Mouse (Mus musculus): ENCODE data around the gene Tacc2. TPM values are rescaled to one million over a fixed set of nuclear protein-coding genes. Genes with fewer than 3 reads are reported as not detected.
A peak's percentile ranks its signal among the peaks of the same experiment; 100 is the strongest.

Tacc2 gene
- polyA plus RNA-seq, 1 experiment from 2014 or later: 53.7 TPM

- Histone ChIP-seq H3K9ac (no peak overlapping the region), H3K4me2 (no peak overlapping the region), H3K4me3 (no peak overlapping the region), H3K27ac (ENCODE audit: poor library complexity, severe bottlenecking) (no peak overlapping the region), H3K36me3 (peaks cover 13% of the 10 kb centered on the region), H3K27me3 (replicated peaks) (no peaks in the 10 kb centered on the region), H3K9me3 (replicated peaks) (no peaks in the 10 kb centered on the region), H3K4me1 (replicated peaks) (peaks cover 67% of the 10 kb centered on the region)
- ATAC-seq (ENCODE audit: insufficient number of reproducible peaks, low FRiP score): no peak
- WGBS: 80% methylated on average over 2 of the region's 2 CpGs
Measured at GRCm38 (mm10) chr7:130705230-130705629, 128.0 kb downstream of the Tacc2 start.

GRCm38 (mm10) chr7:130708940-130709339 lies 131.7 kb downstream of the Tacc2 start:
- Histone ChIP-seq H3K4me1 (replicated peaks) (peaks cover 66% of the 10 kb centered on the region), H3K4me2 (no peak overlapping the region; the same call in 1 of the 2 replicates), H3K27ac (ENCODE audit: poor library complexity, severe bottlenecking) (peak overlapping the region; percentile 41; the same call in 1 of the 2 replicates), H3K4me3 (no peak overlapping the region), H3K27me3 (replicated peaks) (no peaks in the 10 kb centered on the region), H3K9ac (peak overlapping the region; percentile 35), H3K9me3 (replicated peaks) (no peaks in the 10 kb centered on the region), H3K36me3 (no peaks in the 10 kb centered on the region)
- WGBS: 26% methylated on average over 9 of the region's 9 CpGs
- ATAC-seq (ENCODE audit: insufficient number of reproducible peaks, low FRiP score): 0 out of 2 replicates have a peak, but pooled peaks have one; percentile 16

- ATAC-seq (ENCODE audit: insufficient number of reproducible peaks, low FRiP score): no peak
- peak overlapping the region; percentile 41 for H3K27ac ChIP-seq (ENCODE audit: poor library complexity, severe bottlenecking)
Measured at GRCm38 (mm10) chr7:130709372-130710274, 132.4 kb downstream of the Tacc2 start.

GRCm38 (mm10) chr7:130711851-130712250 lies 134.6 kb downstream of the Tacc2 start:
- Histone ChIP-seq H3K4me2 (no peak overlapping the region), H3K4me1 (replicated peaks) (peaks cover 46% of the 10 kb centered on the region), H3K4me3 (no peak overlapping the region), H3K27ac (ENCODE audit: poor library complexity, severe bottlenecking) (no peak overlapping the region), H3K27me3 (replicated peaks) (no peaks in the 10 kb centered on the region), H3K9ac (no peak overlapping the region), H3K9me3 (replicated peaks) (no peaks in the 10 kb centered on the region), H3K36me3 (peaks cover 8% of the 10 kb centered on the region)
- no peak for ATAC-seq (ENCODE audit: insufficient number of reproducible peaks, low FRiP score)
- 85% methylated on average over 7 of the region's 7 CpGs for WGBS

More at GRCm38 (mm10) chr7:130709372-130710274, 132.4 kb downstream of the Tacc2 start:
- H3K4me1 ChIP-seq (replicated peaks): peaks cover 60% of the 10 kb centered on the region
- H3K36me3 ChIP-seq: no peaks in the 10 kb centered on the region
- H3K27me3 ChIP-seq (replicated peaks): no peaks in the 10 kb centered on the region
- no peaks in the 10 kb centered on the region for H3K9me3 ChIP-seq (replicated peaks)
- H3K4me2 ChIP-seq: no peak overlapping the region
- 46% methylated on average over 9 of the region's 9 CpGs for WGBS
- H3K4me3 ChIP-seq: no peak overlapping the region
- peak overlapping the region; percentile 35 for H3K9ac ChIP-seq

- no peaks in the 10 kb centered on the region for H3K27me3 ChIP-seq (replicated peaks)
Measured at GRCm38 (mm10) chr7:130713319-130713718, 136.1 kb downstream of the Tacc2 start.

GRCm38 (mm10) chr7:130715467-130715866 lies 138.2 kb downstream of the Tacc2 start:
- H3K4me1 ChIP-seq (replicated peaks): peaks cover 28% of the 10 kb centered on the region
- 94% methylated on average over 3 of the region's 3 CpGs for WGBS
- H3K27me3 ChIP-seq (replicated peaks): no peaks in the 10 kb centered on the region
- no peaks in the 10 kb centered on the region for H3K9me3 ChIP-seq (replicated peaks)
- H3K4me3 ChIP-seq: no peak overlapping the region
- no peak for ATAC-seq (ENCODE audit: insufficient number of reproducible peaks, low FRiP score)
- peaks cover 31% of the 10 kb centered on the region for H3K36me3 ChIP-seq
- H3K4me2 ChIP-seq: no peak overlapping the region
- no peak overlapping the region for H3K27ac ChIP-seq (ENCODE audit: poor library complexity, severe bottlenecking)
- H3K9ac ChIP-seq: no peak overlapping the region

More at GRCm38 (mm10) chr7:130713319-130713718, 136.1 kb downstream of the Tacc2 start:
- Histone ChIP-seq H3K4me2 (no peak overlapping the region), H3K36me3 (peaks cover 23% of the 10 kb centered on the region), H3K9me3 (replicated peaks) (no peaks in the 10 kb centered on the region), H3K27ac (ENCODE audit: poor library complexity, severe bottlenecking) (no peak overlapping the region), H3K4me1 (replicated peaks) (peaks cover 35% of the 10 kb centered on the region), H3K4me3 (no peak overlapping the region), H3K9ac (no peak overlapping the region)
- ATAC-seq (ENCODE audit: insufficient number of reproducible peaks, low FRiP score): no peak
- WGBS: 51% methylated on average over 6 of the region's 6 CpGs

- no peaks in the 10 kb centered on the region for H3K9me3 ChIP-seq (replicated peaks)
Measured at GRCm38 (mm10) chr7:130716341-130716740, 139.1 kb downstream of the Tacc2 start.

GRCm38 (mm10) chr7:130716989-130717388 lies 139.8 kb downstream of the Tacc2 start:
- H3K27me3 ChIP-seq (replicated peaks): no peaks in the 10 kb centered on the region
- no peak overlapping the region for H3K4me3 ChIP-seq

More at GRCm38 (mm10) chr7:130716341-130716740, 139.1 kb downstream of the Tacc2 start:
- H3K36me3 ChIP-seq: peaks cover 31% of the 10 kb centered on the region
- no peak overlapping the region for H3K27ac ChIP-seq (ENCODE audit: poor library complexity, severe bottlenecking)
- no peak overlapping the region for H3K4me2 ChIP-seq
- no peak overlapping the region for H3K9ac ChIP-seq
- 87% methylated on average over 4 of the region's 4 CpGs for whole genome bisulfite sequencing
- ATAC-seq (ENCODE audit: insufficient number of reproducible peaks, low FRiP score): no peak
- peaks cover 27% of the 10 kb centered on the region for H3K4me1 ChIP-seq (replicated peaks)
- no peaks in the 10 kb centered on the region for H3K27me3 ChIP-seq (replicated peaks)
- no peak overlapping the region for H3K4me3 ChIP-seq

GRCm38 (mm10) chr7:130719931-130720598 lies 142.8 kb downstream of the Tacc2 start:
- Histone ChIP-seq H3K9ac (no peak overlapping the region), H3K36me3 (peaks cover 61% of the 10 kb centered on the region)
- no peak for ATAC-seq (ENCODE audit: insufficient number of reproducible peaks, low FRiP score)

More at GRCm38 (mm10) chr7:130716989-130717388, 139.8 kb downstream of the Tacc2 start:
- Histone ChIP-seq H3K9ac (no peak overlapping the region), H3K4me1 (replicated peaks) (peaks cover 29% of the 10 kb centered on the region), H3K27ac (ENCODE audit: poor library complexity, severe bottlenecking) (no peak overlapping the region), H3K4me2 (no peak overlapping the region), H3K9me3 (replicated peaks) (no peaks in the 10 kb centered on the region), H3K36me3 (peaks cover 32% of the 10 kb centered on the region)
- no peak for ATAC-seq (ENCODE audit: insufficient number of reproducible peaks, low FRiP score)
- 90% methylated on average over 6 of the region's 6 CpGs for WGBS

GRCm38 (mm10) chr7:130720646-130721335 lies 143.6 kb downstream of the Tacc2 start:
- Histone ChIP-seq H3K4me1 (replicated peaks) (peaks cover 33% of the 10 kb centered on the region), H3K27me3 (replicated peaks) (no peaks in the 10 kb centered on the region), H3K9ac (no peak overlapping the region), H3K27ac (ENCODE audit: poor library complexity, severe bottlenecking) (0 out of 2 replicates have a peak overlapping the region, but pooled peaks have one; percentile 42), H3K36me3 (peaks cover 63% of the 10 kb centered on the region), H3K4me2 (no peak overlapping the region), H3K4me3 (no peak overlapping the region), H3K9me3 (replicated peaks) (no peaks in the 10 kb centered on the region)
- 70% methylated on average over 9 of the region's 9 CpGs for WGBS
- no peak for ATAC-seq (ENCODE audit: insufficient number of reproducible peaks, low FRiP score)

More at GRCm38 (mm10) chr7:130719931-130720598, 142.8 kb downstream of the Tacc2 start:
- no peak overlapping the region for H3K4me3 ChIP-seq
- no peaks in the 10 kb centered on the region for H3K9me3 ChIP-seq (replicated peaks)
- peak overlapping the region; percentile 42; the same call in 1 of the 2 replicates for H3K27ac ChIP-seq (ENCODE audit: poor library complexity, severe bottlenecking)
- H3K27me3 ChIP-seq (replicated peaks): no peaks in the 10 kb centered on the region
- H3K4me2 ChIP-seq: no peak overlapping the region
- 44% methylated on average over 16 of the region's 16 CpGs for WGBS
- peaks cover 28% of the 10 kb centered on the region for H3K4me1 ChIP-seq (replicated peaks)
